Mouse (Mus musculus) layer of hippocampus, adult 18-20 months (tissue): ENCODE results near the gene Syt14. TPM values are rescaled to one million over a fixed set of nuclear protein-coding genes. Genes with fewer than 3 reads are reported as not detected.
A peak's percentile ranks its signal among the peaks of the same experiment; 100 is the strongest.

Source experiments
- DNase-seq, 2 experiments: peaks; one replicate each; pipeline ENCODE4 v3.0.0; 2022; ENCODE audit warnings: low spot score in 2 of 2
- total RNA-seq, 2 experiments: library from RNA; stranded (reverse); gene quantifications; 2 replicates each; pipeline ENCODE4 v1.2.3; 2021

Gene Syt14
- total RNA-seq, 2 experiments from 2014 or later: 26.3 to 27.4 TPM

DNA sequence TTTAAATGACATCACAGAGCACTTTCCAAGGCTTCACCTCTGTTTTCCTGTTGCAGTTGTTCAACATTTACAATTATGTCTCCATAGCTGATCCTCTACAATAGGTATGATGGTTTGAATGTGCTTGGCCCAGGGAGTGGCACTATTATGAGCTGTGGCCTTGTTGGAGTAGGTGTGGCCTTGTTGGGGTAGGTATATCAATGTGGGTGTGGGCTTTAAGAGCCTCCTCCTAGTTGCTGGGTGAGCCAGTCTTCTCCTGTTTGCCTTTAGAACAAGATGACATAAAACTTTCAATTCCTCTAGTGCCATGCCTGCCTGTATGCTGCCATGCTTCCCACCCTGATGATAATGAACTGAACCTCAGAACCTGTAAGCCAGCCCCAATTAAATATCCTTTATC lies 42.1 kb downstream of the Syt14 start:
- no peak for DNase-seq

DNA sequence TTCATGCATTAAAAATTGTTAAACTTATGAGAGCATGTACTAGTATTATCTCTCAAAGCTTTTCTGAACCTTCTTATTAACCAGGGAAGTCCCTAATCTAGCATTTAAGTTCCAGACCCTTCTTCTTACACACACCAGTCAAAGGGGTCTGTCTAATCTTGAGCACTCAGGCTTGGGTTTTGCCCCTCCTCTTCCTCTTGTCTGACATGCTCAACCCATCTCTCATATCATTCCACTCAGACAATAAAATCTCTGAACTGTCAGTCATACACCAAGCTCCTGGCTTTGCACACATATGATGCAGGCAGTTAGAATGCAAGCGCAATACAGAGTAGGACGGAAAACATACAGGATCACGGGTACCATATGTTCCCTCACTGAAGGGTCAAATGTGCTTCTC lies 48.4 kb downstream of the Syt14 start:
- DNase-seq: no peak

DNA sequence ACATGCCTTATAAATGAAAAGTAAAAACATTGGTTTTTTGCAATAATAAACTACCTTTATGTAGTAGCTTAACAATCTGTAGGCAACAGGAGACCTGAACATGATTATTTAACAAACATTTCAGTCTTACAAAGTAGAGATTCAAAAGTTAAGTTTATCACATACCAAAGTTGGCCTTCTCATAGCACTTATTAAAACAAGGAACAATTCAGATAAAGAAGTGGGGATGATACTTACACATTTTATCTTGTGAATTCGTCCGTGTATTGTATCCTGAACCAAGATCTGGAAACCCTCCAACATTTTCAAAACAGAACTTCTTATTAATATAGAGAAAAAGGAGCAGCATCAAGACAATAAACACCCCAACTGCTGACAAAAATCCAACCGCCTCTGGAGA lies 49.1 kb downstream of the Syt14 start:
- DNase-seq: no peak

DNA sequence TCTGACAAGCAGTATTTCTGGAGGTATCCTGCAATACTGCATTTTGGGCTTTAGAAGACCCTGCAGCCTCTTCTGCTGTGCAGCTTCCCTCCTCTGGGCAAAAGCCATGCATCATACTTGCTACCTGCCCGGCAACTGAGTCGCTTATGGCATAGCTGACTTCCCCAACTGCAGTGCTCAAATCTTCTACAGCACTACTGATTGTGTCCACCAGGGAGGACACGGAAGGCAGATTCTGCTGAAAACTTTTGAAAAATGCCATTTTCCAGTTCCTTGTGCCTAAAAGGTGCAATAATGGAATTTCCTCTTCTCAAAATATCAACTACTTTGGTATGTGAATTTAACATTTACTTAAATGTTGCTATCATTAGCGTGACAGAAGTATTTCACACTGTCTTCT lies 51.2 kb downstream of the Syt14 start:
- DNase-seq: no peak

DNA sequence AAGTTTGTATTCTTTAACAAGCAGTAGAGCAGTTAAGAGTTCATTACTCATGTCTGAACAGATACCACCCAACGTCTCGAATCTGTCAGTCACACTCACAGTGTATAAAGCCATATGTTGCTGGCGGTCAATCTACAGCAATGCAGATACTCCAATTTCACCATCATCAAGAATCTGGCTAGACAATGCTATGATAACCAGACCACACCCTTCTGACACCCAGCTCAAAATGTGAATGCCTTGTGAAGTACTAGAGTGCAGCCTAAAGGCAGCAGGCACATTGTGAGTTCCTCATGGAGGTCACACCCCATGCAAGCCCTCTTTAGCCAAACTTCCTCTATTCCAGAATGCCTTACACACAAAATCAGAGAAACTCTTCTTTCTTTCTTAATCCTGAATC lies 53.9 kb downstream of the Syt14 start:
- DNase-seq: no peak

DNA sequence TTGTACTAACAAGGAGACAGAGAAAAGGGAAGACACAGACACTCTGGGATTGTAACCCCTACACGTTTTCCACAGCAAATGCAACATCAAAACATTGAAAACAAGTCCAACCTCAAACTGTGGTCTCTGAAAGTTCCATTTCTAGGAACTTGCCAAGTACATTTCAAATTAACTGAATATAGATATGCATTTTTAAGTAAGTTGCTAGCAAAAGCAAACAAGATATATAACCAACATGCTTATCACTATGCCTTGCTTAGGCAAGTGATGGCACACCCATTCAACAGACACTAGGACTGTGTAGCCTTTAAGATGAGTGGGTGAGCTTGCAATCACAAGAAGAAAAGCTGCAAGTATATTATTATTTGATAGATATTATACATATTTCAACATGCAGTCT lies 54.5 kb downstream of the Syt14 start:
- DNase-seq: no peak

DNA sequence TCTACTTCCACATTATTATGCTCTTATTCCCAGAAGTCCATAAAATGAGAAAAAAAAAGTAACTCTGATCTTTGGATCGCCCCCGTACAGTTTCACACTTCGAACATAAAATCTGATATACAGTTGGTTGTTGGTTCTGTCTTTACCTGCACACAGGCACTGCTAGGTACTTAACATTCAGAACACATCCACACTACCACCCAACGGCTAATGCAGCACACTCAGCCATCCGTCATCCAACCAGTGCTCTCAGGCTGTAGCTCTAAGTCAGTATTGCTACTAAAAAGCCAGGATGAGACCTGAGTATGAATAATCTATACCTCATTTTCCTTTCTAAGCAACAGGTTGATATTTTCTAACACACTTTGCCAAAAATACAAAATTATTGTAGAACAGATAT lies 73.3 kb downstream of the Syt14 start:
- no peak for DNase-seq

DNA sequence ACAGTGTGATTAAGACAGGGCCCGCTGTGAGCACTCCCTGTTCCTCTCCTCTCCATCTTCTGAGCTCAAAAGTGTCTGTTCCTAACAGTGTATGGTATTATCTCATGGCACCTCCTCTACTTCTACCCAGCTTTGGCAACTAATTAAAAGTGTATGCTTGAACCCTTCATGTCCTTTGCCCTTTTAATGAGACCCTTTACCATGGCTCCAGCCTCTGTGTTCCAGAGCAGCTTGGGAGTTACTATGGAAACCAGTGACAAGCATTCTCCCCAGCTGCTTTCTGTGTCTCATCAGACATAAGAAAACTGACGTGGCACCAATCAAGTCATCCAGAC lies 87.8 kb downstream of the Syt14 start:
- DNase-seq: peak in 1 of 2 experiments; percentile 23

DNA sequence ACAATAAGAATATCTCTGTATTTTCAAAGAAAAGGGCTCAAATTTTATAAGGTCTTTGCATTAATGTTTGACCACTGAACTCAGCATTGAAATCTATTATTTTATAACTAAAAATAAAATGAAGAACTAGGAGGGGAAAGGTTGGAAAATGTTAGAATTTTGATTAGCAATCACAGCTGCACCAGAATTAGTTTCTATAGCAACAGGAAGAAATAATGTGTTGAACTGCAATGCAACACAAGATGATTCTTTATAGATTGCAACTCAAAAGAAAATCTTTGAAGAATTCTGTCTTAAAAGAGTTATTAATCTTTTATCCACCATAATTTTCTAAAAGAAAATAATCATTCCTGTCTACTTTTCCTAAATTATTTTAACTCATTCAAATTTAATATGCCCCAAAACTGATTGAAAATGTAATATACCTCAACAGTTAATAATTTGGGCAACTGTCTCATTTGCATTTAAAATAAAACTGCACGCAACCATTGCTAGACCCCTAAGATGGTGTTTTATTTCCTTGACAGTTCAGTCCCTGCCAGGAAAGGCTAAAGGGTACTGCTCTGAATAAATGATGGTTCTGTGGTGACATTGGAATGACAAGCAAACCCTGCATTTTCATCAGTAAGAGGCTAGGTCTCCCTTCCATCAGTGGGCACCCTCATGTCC lies 88.3 kb downstream of the Syt14 start:
- no peak for DNase-seq

DNA sequence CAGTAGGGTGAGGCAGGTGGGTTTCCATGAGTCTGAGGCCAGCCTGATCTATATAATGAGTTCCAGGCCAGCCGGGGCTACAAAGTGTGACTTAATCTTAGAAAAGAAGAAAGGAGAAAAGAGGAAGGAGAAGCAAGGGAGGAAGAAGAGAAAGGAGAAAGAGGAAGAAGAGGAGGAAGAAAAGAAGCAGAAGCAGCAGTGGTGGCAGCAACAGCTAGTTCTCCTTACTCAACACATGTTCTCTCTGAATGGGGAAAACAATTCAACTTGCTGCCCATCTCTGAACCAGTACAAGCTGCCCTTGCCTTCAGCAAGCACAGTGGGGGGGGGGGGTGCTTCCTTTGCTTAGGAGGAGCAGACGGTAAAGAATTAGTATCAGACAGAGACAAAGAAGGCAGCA lies 96.5 kb downstream of the Syt14 start:
- DNase-seq: no peak

DNA sequence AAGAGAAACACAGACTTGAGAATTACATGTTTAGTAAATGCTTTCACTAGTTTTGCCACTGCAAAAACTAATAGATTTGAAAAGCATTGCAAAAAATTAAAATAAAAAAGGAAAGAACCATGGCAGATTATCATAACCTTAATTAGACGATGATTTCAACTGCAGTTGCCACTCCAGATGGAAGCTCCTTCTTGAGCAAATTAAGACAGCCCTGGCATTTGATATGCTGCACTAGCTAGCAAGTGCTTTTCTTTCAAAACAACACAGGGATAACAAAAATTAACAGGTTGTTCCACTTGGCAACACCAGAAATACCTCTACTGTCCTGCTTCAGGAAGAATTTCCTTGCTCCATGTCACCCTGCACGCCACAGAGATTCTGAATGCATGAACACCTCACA lies 97.6 kb downstream of the Syt14 start:
- peak; percentile 40 to 68 for DNase-seq

DNA sequence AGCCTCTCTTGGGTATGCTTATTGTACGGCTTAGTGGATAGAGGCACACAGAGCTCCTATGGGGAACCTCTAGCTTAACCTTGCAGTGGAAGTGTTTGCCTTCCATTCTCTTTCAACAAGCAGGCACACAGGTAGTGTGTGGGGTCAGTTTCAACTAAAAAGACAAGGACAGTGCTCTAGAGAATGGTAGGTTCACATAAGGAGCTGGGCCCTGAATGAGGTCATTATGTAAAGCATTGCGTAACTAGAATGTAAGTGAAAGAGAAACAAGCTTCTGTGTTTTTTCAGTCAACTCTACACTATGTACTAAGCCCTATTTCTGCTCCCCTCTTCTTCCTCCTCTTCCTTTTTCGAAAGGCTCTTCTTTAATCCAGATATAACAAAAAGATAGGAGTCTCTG lies 103.8 kb downstream of the Syt14 start:
- no peak for DNase-seq

DNA sequence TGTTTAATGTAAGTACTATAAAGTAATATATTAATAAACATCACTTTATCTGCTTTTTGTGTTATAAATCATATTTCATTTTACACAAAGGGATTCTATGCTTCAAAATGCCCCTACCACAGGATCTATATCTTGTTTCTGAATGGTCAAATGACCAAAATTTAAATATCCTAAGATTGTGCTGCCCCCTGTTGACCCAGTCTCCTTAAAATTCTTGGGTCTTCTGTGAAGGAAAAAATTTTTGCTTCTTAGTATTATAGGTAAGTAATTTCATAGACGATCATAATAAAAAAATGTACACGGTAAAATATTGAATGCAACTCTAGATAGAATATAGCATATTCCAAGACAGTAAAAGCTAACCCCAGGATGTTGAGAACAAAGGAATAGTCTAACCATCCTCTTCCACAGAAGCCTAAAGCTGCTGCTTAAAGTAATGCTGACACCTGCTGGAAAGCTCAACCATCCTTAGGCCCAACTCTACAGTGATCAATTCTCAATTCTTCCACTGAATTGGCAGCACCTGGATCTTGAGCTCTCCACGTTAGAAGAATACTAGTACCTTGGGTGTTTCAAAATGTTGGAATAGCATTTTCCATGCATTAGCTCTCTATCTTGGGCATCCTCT lies 123.4 kb downstream of the Syt14 start:
- DNase-seq: no peak

DNA sequence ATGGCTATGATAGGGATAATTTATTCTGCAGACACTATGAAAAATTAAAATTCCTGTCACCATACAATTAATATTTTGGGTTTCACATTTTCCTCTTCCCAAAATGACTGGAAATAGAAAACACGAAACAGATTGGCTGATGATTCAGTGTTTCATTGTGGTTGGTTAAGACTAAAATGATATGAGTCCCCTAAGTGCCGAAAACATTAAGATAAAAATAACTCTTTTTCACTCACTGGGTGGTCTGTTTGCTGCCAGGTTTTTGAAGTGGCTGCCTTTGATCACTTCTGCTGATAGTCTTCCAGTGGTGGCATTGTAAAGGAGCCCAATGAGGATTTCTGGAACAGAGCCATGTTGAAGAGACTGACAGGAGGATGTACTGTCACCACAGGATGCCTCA lies 134.1 kb downstream of the Syt14 start:
- DNase-seq: no peak

DNA sequence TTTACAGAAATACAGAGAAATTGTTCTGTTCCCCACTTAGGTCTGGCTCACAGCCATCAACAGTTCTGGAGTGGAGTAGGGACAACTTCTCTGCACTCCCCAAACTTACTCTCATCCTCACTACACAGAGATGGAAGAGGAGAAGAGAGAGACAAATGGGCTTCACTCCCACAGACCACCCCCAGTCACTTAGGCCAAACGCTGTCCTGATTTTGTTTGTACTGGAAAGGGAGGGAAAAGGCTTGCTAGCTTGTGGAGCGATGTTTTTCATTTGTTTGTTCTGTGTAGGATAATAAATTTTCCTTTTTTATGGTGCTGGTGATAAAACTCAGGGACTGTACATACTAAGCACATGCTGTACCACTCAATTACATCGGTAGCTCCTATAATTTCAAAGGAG lies 134.7 kb downstream of the Syt14 start:
- no peak for DNase-seq

DNA sequence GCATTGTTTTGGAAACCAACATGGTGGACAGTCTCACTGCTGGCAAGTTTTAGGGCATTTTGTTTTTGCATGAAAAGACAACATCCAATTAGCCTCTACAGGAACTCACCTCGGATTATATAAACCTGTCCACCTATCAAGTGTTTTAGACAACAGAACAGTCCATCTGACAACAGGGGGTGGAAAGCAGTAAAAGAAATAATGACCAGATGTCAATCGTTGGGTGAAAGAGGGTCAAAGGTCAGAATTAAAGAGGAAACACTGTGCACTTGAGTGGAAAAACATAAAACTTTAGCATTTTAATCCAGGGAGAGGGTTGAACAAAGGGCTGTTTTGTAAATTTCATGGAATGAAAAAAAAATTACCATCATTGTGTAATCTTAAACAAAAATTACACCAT lies 136.8 kb downstream of the Syt14 start:
- DNase-seq: no peak

DNA sequence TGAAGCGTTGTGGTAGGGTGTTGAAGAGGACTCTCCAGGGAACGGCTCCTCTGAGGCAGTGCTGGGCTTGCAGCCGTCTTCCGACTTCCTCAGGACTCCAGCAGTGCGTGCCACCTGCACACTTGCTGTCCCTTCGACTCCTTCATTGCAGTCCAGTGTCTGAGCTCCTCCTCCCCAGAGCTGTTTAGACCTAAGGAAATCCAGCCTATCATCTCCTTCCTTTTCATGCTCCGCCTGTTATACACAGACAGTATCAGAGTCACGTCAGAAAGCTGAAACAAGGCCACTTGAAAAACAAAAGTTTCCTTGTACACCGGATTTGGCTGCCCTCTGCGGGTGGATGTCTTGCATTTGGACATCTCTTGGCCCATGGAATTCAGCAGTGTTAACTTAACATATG lies 138.4 kb downstream of the Syt14 start:
- DNase-seq: no peak

DNA sequence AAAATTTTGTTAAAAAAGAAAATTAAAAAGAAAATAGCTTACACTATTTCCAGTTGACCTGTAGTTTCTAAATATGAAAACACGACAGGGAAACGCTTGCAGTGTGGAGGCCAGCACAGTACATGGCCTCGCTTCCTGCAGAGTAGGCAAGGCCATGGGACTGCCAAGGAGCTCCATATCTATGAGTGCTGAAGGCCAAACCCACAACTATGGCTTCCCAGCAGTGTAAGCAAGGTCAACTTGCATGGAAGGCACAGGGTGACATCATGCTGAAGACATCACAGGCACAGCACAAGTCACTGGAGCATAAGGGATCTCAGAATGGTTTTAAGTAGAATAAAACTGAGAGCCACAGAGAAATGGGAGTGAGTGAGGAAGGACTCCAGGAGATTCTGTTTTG lies 139.5 kb downstream of the Syt14 start:
- no peak for DNase-seq

DNA sequence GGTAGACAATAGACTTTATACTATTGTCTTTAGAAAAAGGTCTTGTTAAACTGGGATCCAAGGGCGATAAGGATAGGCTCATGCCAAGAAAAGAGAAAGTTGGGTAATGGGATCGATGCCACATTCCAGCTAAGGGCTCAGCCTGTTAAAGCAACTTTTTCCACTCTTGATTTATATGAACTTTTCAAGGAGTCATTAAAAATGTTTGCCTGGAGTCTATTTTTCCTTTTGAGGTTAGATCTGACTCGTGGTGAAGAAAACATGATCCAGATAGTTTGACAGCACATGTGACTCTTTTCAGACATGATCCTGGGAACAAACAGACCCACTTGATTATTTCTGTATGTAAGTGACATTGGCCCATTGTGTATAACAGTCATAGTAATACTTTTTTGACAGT lies 144.9 kb downstream of the Syt14 start:
- no peak for DNase-seq

DNA sequence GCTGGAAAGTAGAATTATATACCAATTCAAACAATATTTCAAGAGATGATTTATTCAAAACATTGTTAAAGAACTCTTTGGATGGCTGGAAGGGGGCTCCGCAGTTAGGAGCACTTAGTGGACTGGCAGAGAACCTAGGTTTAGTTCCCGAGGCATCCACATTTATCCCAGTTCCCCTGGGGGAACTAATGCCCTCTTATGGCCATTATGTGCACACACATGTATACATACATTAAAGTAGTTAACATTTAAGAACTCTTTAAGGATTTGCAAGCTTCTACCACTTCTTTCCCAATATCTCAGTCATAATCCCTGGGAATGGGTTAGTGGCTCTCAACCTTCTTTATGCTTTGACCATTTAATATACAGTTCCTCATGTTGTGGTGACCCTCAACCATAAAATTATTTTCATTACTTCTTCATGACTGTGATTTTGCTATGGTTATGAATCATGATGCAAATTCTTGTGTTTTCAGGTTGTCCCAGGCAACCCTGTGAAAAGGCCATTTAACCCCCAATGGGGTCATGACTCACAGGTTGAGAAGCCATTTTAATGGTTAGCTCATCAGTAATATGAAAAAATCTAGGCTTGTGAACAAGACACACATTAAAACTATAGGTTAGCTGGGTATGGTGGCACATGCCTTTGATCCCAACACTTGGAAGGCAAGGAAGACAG lies 152.8 kb downstream of the Syt14 start:
- DNase-seq: no peak

DNA sequence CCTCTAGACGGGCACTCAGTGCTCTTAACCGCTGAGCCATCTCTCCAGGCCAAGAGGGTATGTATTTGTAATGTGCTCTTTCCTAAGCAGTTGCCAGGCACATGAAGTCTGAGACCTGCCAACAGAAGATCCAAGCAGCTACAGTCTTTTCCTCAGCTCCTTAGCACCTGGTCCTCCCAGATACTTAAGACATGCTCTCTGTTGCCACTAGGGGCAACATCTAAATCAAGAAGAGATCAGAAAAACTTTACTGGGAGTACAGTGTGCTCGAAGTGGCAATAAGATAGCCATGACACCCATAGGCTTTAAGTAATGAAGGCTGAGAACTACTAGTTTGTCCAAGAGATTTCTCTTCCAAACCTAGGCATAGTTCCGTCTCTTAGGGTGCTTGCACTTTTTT lies 155.4 kb downstream of the Syt14 start:
- DNase-seq: no peak

DNA sequence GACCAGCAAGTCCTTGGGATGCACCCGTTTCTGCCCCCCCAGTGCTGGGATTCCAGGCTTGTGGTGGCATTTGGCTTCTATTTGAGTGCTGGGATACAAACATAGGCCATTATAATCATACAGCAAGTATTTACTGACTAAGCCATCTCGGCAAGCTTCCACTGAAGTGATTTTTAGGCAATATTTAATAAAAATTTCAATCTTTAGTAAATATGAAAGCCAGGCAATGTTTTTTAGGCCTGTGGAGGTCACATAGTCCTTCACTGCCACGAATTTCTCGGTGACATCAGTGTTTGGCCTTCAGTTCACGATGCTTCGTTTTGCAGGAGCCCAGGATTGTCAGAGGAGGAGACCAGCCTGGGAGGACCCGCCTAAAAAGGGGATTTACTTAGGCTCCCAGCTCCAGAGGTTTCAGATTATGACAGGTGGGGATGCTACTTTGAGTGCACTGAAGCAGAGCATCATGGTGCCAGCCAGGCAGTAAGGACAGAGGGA lies 156.4 kb downstream of the Syt14 start:
- DNase-seq: no peak

DNA sequence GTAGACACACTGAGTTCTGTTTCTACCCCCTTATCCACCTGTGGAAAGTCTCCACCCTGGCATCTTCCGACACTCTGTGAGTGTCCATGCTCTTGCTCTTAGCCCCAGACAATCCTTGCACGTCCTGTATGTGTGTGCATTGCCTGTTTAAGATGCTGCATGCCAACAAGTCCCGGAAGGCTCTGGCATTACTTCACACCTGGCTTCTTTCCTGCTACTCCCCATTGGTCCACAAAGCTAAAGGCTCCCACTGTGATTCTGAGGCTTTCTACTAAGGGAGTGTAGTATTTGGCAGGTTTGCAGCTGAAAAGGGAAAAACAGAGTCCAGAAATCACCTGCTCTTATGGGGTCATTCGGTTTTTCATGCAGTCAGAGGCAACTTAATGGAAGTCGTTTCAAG lies 162.7 kb downstream of the Syt14 start:
- DNase-seq: no peak
